Mouse (Mus musculus) kidney, adult 18-20 months (tissue): ENCODE data around the gene Iqsec3.
"Not testable (repeated sequence)": the region's sequence is repeated elsewhere in the genome, so short reads cannot be mapped to it uniquely, and the experiment has no call there.

Source experiments
- DNase-seq: peaks from one replicate; pipeline ENCODE4 v3.0.0; 2021

Gene Iqsec3

DNA sequence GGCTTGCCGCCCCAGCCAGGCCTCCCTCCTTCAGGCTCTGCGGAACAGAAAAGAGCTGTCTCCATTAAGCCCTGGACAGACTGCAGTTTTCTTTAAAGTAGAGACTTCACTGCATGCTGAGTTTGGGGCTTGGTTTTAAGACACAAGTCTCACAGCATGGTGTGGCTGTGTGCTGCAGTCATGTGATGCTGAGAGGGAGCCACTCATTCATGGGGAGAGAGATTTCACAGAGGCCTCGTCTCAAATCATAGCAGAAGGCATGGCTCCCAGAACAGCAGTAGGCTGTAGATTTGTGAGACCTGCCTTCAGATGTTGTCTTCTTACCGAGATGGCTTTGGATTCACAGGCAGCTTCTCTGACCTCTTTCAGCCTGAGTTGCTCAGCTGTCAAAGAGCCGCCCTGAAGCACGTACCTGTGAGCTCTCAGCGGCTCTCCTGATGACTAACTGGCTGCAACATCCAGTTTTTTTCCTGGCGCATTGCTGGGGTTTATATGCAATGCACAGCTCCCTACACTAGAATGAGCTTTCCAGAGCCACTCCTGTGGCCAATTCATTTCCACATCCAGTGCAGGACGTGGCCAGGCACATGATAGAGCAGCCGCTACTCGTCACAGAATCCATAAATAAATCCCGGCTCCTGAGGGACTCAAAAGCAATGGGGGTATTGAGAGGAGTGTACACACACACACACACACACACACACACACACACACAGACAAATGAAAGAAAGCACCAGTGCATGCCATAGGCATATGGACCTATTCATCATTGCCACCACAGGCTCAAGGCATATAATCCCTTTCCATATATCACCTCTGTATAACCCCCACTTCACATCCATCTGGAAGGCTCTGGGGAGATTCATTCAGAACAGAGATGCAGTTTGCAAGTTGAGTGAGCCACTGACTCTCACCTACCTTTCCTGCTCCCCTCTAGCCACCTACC is 18.7 kb downstream of the Iqsec3 start:
- no peak for DNase-seq

DNA sequence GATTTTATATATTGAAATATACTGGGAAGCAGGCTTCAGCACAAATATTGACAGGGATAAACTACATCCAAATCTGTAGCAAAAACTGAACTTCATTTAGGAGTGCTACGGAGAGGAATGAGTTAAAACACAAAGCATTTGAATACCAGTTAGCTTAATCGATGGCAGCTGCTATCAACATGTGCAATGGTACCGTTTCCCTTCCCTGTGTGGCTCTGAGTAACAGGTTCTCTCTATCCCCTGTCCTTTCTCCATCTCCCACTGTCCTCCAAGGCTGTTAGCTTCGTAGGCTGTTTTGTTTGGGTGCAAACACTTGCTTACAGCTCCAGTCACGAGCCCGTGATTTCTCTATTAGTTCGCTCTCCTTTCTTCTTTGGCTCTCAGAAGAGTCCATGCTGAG is 19.7 kb downstream of the Iqsec3 start:
- DNase-seq = no peak

DNA sequence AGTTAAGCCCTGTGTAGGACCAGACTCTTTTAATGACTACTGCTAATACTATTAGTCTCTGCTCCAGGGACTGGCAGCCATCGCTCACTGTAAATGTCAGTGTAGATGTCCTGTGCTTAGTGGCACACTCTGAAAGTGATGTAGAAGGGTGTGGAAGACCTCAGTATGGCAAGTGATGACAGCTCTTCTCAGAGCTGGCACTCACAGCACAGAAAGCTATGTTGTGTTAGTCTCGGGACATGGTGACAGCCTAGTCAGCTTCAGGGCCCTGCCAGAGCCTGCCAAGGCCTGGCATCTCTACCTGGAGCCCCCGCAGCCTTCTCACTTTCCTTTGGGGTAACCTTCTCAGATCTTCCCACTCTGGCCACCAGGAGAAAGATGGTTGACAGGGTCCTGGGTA is 21.8 kb downstream of the Iqsec3 start:
- DNase-seq = no peak

DNA sequence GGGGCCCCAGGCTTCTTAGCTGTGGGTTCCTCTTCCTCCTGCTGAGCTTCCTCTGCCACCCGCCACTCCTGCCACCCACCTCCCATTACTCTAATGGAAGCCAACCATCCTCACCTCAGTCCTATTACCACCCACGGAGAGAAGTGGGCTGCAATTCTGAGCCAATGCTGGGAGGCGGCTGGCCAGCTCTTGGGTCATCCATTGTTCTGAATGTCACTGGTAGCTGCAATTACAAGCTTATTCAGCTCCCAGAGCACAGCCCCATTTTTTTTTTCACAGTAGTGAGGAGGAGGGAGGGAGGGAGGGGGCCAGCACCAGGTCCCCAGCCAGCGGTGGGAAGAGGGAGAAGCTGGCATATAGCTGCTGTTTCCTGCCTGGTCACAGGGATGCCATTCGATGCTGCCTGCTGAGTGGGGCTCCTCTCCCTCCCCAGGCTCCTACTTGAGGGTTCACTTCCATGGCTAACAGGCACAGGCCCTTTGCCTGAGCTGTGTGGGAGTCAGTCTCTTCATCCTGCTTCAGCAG is 32.7 kb downstream of the Iqsec3 start:
- no peak for DNase-seq

DNA sequence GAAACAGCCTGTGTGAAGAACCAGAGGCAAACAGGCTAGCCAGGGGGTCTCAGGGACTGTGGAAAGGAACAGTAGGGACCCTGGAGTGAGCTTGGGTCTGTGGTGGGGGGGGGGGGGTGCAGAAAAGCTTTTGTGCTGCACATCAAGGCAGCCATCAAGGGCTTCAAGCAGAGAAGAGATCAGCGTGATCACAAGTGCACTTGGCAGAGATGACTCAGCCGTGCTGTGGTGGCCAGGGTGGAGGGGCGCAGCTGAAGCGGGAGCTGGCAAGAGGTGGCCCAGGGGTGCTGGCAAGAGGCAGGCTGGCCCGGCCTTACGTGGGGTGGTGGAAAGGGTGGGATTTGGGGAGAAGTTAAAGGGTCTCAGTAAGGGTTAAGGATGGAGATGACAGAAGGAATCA is 48.6 kb downstream of the Iqsec3 start:
- no peak for DNase-seq

DNA sequence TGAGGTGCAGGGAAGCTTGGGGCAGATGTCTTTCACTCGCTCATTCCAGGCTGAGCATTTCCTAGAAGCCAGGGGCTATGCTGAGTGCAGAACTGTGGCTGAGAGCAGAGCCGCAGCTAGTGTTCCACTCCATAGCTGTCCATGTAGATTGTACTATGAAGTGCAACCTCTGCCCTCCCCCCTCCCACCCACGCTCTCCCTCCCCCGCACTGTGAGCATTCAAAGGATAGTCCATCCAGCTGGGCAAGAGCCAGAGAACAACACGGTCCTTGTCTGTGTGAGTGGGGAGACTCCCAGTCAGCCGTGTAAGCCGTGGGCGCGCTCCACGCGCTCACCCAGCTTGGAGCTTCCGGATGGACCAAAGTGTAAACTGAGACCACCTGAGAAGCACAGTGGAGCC is 49.1 kb downstream of the Iqsec3 start:
- DNase-seq = no peak

DNA sequence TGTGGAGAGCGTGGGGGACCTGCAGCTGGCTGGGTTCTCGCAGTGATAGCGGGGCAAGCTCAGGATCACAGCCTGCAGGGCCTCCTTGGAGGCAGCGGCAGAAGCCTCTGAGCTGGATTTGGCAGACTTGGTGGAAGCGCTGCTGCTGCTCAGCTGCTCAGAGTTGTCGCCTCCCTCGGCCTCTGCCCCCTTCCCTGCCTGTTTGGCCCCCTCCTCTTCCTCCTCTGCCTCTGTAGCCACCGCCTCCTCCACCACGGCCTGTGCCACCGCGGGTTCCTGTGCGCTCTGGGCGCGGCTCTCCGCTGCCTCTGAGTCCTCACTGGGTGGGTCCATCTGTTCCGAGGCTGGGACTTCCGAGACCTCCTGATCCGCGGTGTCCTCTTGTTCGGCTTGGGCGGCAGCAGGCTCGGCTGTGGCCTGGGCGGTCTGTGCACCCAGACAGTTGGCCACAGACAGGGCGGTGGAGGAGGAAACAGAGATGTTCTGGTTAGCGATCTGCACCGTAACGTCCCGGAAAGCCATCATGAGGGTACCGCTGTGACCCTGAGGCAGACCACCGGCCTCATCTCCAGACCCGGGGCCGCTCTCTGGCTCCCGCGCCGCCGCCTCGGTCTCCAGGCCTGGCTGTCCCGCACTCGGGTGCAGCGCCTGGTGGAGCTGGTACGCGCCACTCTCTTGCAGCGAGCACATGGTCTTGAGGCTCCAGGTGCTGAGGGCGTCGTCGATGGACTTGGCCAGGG is 60.8 kb downstream of the Iqsec3 start:
- DNase-seq = no peak

DNA sequence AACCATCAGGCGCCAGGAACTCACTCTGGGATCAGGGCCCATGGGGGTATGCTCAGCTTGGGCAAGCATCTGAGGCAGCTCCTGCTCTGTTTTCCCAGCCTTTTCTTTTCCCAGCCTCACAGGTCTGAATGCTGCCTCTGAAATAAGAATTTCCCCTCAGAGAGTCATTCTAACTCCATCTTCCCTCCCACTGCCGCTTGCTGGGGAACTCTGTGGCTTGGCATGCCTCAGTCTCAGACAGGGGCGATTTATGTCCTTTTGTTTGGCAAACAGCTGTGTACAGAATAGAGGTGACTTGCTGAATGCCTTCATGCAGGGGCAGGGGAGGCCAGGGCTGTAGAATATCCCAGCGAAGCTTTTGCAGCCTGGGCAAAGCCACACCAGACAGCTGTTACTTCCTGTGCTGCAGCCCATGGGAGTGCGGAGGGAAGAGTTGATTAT is 65.9 kb downstream of the Iqsec3 start:
- DNase-seq = no peak

DNA sequence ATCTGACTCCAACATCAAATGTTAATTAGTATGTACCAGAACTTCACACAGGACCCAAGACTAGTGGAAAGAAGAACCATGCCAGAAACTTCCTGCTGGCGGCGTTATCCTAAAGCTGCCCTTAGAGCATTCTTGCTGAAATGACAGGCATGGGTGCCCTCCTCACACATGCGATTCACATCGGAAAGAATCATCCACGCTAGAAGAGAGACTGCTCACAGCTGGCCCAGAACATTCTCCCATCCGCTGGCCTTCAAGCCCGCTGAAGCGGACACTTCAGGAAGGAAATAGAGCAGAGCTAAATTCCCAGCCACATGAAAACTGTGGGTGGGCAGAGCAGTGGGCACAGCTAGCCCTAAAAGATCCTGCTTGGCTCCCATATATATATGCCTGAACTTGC is 68.2 kb downstream of the Iqsec3 start:
- DNase-seq = no peak

DNA sequence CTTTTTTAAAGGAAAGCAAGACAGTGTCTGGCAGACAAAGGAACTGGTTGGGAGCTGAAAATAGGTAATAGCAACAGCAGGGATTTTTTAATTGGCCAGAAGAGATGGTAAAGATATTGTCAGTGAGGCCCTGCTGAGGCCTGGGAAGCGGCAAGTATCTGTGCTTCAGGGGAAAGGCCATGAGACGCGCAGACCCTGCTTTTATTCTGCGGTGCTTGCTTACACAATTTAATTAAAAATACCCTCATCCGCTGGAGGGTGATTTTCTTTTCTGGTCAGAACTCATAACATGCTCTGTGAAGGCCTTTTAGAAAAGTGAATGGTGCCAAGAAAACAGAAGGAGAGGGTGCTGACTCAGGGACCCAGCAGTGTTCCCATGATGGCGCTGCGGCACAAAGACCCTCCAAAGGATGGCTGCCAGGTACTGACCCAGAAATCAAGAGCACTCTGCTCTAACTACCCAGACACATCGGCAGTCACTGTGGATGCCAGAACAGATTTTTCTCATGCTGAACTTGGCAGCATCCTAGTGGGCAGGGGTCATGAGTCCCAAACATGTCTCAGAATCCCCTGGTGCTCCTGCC is 70.7 kb downstream of the Iqsec3 start:
- DNase-seq = no peak

DNA sequence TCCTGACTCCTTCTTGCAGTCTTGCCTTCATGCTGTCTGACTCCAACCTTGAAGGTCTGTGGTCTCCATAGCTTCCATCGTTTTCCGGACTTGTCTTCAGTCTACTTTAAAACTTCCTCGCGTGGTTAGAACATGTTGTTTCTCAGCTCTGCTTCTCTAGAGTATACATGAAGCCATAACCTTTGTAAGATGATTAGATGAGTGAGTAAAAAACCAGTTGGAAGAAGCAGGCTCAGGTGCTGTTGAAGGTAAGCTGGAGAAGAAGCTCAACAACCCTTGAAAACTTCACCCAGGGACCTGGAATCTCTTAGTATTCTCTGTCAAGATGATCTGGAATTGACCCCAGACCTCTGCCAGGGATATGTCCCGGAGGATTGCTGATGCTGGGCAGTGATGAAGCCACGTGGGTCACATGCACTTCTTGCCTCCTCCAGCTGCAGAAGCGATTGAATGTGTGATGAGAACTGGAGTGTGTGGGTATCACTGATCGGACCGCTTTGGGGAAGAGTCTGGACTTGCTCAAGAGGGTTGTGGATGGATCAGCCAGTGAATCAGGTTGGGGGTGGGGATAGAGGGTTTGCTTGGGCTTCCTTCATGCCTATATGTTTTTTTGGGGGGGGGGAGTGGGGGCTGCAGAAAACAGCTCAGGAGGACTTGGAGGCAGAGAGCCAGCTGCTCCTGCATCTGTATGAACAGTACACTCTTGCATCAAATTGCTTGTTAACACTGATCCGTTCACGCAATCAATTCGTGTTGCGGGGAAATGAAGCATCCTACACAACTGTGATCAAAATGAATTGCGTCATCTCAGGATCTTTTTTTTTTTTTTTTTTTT is 71.4 kb downstream of the Iqsec3 start:
- no peak for DNase-seq

DNA sequence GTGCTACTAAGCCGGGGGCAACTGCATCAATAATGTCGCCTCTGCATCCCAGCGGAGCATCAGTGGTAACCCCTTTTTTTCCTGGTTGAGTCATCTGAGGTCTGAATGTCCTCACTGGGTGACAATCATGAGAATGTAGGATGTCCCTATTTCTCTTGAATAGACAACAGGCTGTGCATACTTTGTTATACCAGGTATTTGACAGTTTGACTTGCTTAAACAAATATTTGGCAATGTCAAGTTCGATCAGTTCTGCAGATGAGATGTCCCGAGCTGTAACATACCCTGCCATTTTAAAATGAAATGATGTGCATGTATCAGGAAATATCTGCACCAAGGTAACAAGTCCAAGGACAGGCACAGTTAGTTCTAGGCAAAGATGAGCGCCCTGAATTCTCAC is 72.3 kb downstream of the Iqsec3 start:
- no peak for DNase-seq

DNA sequence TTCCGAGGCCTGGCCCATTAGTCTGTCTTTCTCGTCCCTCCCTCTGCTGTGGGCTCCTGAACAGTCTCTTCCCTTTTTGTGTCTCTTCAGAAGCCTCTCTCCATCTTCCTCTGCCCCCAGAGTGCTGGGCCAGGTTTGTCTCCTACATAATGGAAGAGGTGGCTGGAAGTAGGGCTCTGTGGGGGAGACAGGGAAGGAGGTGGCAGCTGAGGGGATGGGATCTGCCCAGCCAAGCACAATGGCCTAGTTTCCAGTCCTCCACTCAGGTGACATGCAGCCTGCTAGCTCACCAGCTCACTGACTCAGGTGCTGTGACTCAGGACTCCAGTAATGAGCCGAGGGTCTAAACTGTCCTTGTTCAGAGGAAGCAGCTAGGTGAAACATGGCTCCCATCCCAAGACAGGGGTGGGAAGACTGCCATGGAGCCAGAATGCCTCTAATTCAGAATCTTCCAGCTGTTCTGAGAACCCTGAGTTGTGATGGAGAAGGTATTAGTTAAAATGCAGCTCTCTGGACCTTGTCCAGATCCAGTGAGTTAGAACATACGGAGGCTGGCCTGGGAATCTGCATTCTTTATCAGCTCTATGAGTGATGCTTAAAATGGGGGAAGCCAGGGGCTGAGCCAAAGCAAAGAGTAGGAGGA is 80.7 kb downstream of the Iqsec3 start:
- DNase-seq = no peak

DNA sequence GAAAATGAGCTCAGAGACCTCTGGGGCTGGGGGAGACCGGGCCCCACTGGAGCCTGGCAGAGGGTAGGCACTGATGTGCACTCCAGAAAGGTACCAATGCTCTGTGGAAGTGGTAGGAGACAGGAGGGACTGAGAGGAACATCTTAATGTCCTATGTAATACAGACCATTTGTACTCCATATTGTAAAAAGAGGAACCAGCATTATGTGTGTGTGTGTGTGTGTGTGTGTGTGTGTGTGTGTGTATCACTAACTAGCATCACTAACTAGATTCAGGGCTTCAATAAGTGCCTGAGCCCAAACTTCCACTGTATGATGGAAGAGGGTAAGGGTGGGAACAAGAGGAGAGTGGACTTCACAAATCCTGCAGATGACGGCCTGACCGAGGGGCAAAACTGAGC is 88.1 kb downstream of the Iqsec3 start:
- no peak for DNase-seq

DNA sequence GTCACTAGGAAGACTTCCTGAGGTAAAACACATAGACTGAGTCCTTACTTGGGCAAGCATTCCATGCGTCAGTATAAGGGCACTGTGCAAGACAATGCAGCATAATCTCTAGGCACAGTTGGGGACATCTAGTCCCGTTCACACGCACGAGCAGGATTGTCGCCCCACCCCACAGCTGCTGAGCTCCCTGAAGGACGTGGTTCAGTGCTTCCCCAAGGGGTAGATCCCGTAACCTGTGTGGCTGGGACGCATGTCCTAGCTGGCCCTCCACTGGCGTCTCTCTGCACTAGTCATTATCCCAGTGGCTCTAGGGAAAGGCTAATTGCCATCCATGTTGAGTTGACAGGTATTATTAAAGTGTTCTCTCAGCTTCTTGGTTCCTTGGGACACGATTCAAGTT is 91.4 kb downstream of the Iqsec3 start:
- no peak for DNase-seq

DNA sequence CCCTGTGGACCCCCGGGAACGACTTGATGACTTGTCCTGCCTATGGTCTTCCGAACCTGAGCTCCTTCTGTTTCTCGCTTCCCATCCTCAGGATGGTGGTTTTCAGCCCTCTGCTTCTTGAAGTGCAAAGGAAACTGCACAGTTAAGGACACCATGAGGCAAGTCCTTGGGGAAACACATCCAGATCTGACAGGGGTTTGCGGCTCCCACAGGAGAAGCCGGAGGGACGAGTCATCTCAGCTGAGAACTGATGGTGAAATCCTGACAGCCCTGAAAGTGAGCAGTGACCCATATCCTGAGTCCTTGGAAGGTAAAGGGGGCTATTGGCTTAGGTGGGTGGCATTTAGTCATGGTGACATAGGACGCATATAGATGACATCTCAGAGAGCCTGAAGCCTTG is 92.9 kb downstream of the Iqsec3 start:
- no peak for DNase-seq

DNA sequence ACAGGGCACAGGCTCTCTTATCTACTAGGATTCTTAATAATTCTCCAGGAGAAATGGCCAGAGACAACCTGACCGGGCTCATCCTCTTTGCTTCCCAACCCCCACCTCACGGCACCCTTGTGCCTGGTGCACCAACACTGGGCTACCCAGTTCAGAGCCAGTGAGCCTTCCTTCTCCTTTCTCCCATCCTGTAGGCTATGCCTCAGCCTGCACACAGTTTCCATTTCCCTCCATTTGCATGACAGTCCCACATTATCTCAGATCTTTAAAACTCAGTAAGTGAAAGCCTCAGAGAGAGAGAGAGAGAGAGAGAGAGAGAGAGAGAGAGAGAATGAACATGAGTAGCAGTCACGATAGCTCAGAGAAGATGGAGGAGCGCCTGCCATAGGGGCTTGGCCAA is 95.2 kb downstream of the Iqsec3 start:
- DNase-seq = no peak

DNA sequence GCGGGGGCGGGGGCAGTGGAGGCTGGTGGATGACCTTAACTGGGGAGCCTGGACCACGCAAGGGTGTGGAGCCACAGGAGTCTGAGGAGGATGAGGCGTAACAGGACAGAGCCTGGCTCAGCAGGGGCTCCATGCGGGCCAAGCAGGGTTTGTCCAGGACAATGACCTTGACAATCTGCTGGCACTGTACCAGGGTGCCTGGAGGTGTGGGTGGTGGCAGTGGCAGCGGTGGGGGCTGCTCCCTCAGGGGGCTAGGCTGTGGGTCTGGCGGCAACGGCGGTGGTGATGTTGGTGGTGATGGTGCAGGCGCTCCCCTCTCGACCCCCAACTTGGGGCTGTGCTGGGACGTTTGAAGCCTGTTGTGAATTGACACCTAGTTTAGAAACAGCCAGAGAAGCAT is 97.3 kb downstream of the Iqsec3 start:
- DNase-seq = no peak

DNA sequence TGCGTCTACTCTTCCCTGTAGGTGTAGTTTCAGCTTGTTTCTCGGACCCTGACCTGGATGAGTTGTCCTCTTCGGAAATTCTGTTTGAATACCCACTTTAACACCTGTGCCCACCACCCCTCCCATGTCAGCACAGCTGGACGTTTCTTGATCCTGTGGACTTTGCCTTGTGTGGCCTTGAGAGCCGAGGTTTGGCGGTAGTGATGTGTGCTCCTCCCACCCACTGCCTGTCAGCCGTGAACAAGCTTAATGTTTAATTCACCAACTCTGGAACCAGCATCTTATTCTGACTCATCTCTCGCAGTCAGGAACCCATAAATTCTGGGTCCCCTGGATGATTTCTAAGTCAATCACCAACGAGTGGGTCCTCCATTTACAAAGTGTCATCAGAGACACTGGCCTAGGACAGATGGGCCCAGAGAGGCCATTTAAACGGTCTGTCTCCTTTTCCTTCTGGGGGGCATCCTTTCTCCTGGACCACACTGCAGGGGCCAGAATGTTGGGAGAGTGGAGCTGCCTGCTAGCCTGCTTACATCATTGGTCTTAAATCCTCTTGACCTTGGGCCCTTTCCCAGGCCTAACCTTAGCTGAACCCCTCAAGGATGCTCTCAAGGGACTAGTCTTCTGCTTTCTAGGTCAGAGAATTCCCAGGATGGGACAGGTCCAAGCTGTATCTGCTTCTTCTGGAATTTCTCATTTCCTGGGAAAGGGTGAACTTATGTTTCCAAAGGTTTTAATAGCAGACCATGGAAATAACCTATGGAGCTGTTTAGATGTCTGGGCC is 102.1 kb downstream of the Iqsec3 start:
- DNase-seq = peak; percentile 45

DNA sequence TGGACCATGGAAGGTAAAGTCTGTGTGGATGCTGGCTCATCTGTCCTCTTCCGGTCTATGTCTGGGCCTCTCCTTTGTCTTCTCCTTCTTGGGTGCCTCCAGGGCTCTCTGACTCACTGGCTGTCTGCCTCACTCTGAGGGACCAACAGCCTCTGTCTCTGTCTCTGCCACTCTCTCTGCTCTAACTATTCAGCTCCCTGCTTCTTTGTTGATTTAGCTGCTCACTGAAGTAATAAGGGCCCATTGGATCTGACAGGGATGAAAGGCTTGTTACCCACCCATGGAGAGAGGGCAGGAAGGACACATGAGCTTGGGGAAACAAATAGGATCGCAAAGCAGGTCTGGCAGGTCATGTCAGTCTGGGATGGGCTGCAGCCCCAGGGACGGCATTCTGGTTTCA is 106.4 kb downstream of the Iqsec3 start:
- DNase-seq = no peak

DNA sequence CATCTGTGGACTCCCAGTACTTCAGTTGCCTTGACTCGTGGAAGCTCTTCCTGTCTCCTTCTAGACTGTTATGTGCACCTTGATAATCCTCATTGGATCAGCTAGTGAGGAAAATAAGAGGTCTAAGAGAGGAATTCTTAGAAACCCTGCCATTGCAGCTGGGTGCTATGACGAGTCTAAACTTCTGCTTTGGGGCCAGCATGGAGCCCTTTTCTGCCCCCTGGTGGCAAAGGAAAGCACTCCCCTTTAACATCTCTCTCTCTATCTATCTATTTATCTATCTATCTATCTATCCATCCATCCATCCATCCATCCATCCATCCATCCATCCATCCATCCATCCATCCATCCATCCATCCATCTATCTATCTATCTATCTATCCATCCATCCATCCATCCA is 106.9 kb downstream of the Iqsec3 start:
- DNase-seq = not testable (repeated sequence)
